Mouse (Mus musculus) macrophage (primary cell): ENCODE measurements around the gene Mttp. TPM values are rescaled to one million over a fixed set of nuclear protein-coding genes. Genes with fewer than 3 reads are reported as not detected.

Source experiments
- polyA plus RNA-seq: library from polyadenylated mRNA; stranded (reverse); fragments of 250-400 nt; gene quantifications from 3 replicates; pipeline ENCODE4 v1.2.4, GENCODE M21; 2018; ENCODE audit warnings: inconsistent platforms

The Mttp gene
- polyA plus RNA-seq, 1 experiment from 2014 or later, result 1.0 TPM

Other genes starting within 250 kb of the Mttp start
- gene Lamtor3, start 226.5 kb downstream of the Mttp start, polyA plus RNA-seq, result 132 to 168 TPM (median 156 TPM) in 3 replicates
- gene Dapp1, start 163.4 kb downstream of the Mttp start, polyA plus RNA-seq, result 10.8 to 14.3 TPM (median 10.8 TPM) in 3 replicates
- not detected in 3 replicates for gene 1110002E22Rik, start 79.9 kb downstream of the Mttp start, polyA plus RNA-seq
- gene Gm5105, start 77.6 kb downstream of the Mttp start, polyA plus RNA-seq, result not detected in 3 replicates
- 2.2 to 3.3 TPM (median 3.1 TPM) in 3 replicates for gene Trmt10a, start 1.5 kb downstream of the Mttp start, polyA plus RNA-seq
- not detected in 3 replicates for gene 4930579F01Rik, start 48.9 kb upstream of the Mttp start, polyA plus RNA-seq
- gene Adh7, start 72.8 kb upstream of the Mttp start, polyA plus RNA-seq, result not detected in 3 replicates
- not detected in 3 replicates for gene Adh1, start 116.0 kb upstream of the Mttp start, polyA plus RNA-seq
- gene Adh6a, start 168.3 kb upstream of the Mttp start, polyA plus RNA-seq, result not detected in 3 replicates
- gene Adh6b, start 196.8 kb upstream of the Mttp start, polyA plus RNA-seq, result not detected in 3 replicates